Mouse (Mus musculus): Measurements from ENCODE around the gene Slc25a35.

GRCm38 (mm10) chr11:68967337-68968282 is at the start of gene Slc25a35:
- TF ChIP-seq POLR2A (IDR thresholded peaks at IDR 0.05; ENCODE audit: borderline replicate concordance, low read depth, low read length) (no peak), CTCF (IDR thresholded peaks at IDR 0.05; ENCODE audit: low read depth, low read length) (0 out of 2 replicates have a peak, but pooled peaks have one; percentile 5)

All from bone marrow macrophage, adult 2 months (primary cell).